Mouse (Mus musculus) ES-E14 (cell line): ENCODE results near the gene Cacna2d2. TPM values are rescaled to one million over a fixed set of nuclear protein-coding genes. Genes with fewer than 3 reads are reported as not detected.

Experiments
- DNase-seq: peaks from one replicate; pipeline ENCODE4 v3.0.0-alpha.2; 2013; ENCODE audit warnings: low read depth, low spot score
- H3K27ac ChIP-seq: 2 replicates; pipeline ENCODE4 v1.5.1; 2012; ENCODE audit warnings: low read depth, mild to moderate bottlenecking, low read length, moderate library complexity, mixed read lengths; ENCODE audit not compliant: poor library complexity, insufficient read depth, severe bottlenecking
- H3K36me3 ChIP-seq: 2 replicates; pipeline ENCODE4 v1.6.1; 2012; ENCODE audit warnings: mild to moderate bottlenecking, low read length, moderate library complexity, mixed read lengths; ENCODE audit not compliant: control insufficient read depth, poor library complexity, insufficient read depth, severe bottlenecking
- H3K4me1 ChIP-seq, 2 experiments: fragments of 150-350 bp in 1 of 2; sonication (generic) in 1 of 2; 2 replicates each; pipeline ENCODE4 v1.6.1; 2012; ENCODE audit warnings: low read length in 2 of 2, mild to moderate bottlenecking in 1 of 2, mixed read lengths in 1 of 2; ENCODE audit not compliant: control insufficient read depth in 2 of 2, insufficient read depth in 2 of 2, poor library complexity in 1 of 2
- H3K4me3 ChIP-seq, 2 experiments: fragments of 150-350 bp in 1 of 2; sonication (generic) in 1 of 2; 2 replicates each; pipeline ENCODE4 v1.5.1; 2012; ENCODE audit warnings: low read length in 2 of 2, low read depth in 1 of 2, mild to moderate bottlenecking in 1 of 2, mixed read lengths in 1 of 2; ENCODE audit not compliant: insufficient read depth in 1 of 2, poor library complexity in 1 of 2, severe bottlenecking in 1 of 2
- H3K9ac ChIP-seq: 2 replicates; pipeline ENCODE4 v1.6.1; 2012; ENCODE audit warnings: low read depth, mild to moderate bottlenecking, low read length, mixed read lengths; ENCODE audit not compliant: poor library complexity, insufficient read depth, severe bottlenecking
- H3K9me3 ChIP-seq: fragments of 150-350 bp; sonication (generic); 2 replicates; pipeline ENCODE4 v1.6.1; 2012; ENCODE audit warnings: low read depth, mild to moderate bottlenecking, low read length; ENCODE audit not compliant: control insufficient read depth, insufficient read depth
- CHD2 ChIP-seq: IDR thresholded peaks from 2 replicates; pipeline ENCODE4 v1.6.1; 2014; ENCODE audit warnings: mild to moderate bottlenecking, low read depth, low read length, inconsistent platforms
- HCFC1 ChIP-seq: IDR thresholded peaks from 2 replicates; pipeline ENCODE4 v1.6.1; 2012; ENCODE audit warnings: low read length, inconsistent platforms, borderline replicate concordance; ENCODE audit not compliant: insufficient read depth
- MAFK ChIP-seq: IDR thresholded peaks from 2 replicates; pipeline ENCODE4 v1.6.1; 2014; ENCODE audit warnings: mild to moderate bottlenecking, low read depth, low read length, inconsistent platforms; ENCODE audit not compliant: insufficient read depth
- ZC3H11A ChIP-seq: IDR thresholded peaks from 2 replicates; pipeline ENCODE4 v1.6.1; 2012; ENCODE audit warnings: low read depth, mild to moderate bottlenecking, inconsistent platforms, low read length, borderline replicate concordance
- ZNF384 ChIP-seq: IDR thresholded peaks from 2 replicates; pipeline ENCODE4 v1.6.1; 2012; ENCODE audit warnings: low read depth, low read length, inconsistent platforms
- in situ Hi-C, 2 experiments: fragments of 600-800 bp; cut with MboI; formaldehyde crosslinking; loops; one replicate each; pipeline ENCODE4 v1.15.1; 2025; ENCODE audit warnings: low sequenced_read_pairs in 2 of 2, inconsistent platforms in 1 of 2; ENCODE audit not compliant: unreplicated experiment in 2 of 2
- total RNA-seq: library from RNA; depleted of rRNA; stranded (reverse); fragments of 300-350 nt; gene quantifications from 2 replicates; pipeline ENCODE4 v1.2.3, GENCODE M21; 2012

Cacna2d2 gene
- total RNA-seq, 1 experiment: 0.85 TPM

DNA sequence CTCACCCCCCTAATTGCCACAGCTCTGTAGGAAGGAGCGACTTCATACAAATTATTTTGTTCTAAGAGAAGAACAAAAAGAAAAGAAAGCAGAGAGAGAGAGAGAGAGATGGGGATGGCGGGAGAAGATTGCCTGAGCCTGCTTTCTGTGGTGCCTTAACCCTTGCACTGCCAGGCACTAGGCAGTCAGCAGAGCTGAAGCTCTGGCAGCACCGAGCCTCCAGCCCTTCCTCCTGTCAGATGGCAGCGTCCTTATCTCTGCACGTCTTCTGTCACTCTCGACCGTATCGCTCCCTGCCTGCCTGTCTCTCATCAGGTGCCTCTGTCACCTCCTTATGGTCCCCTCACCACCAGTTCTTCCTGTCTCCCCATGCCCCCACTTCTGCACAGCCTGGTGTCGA, 64.7 kb downstream of the Cacna2d2 start:
- DNase-seq: no peak
- TF ChIP-seq MAFK (no peak), CHD2 (no peak), HCFC1 (no peak), ZC3H11A (no peak), ZNF384 (no peak)
- Histone ChIP-seq H3K4me1 (peaks cover 0 to 2% of the 10 kb centered on the region in 2 experiments; a peak in 1 of 4 replicates), H3K4me3 (no peak overlapping the region), H3K36me3 (no peaks in the 10 kb centered on the region; the same call in 1 of the 2 replicates), H3K9me3 (no peaks in the 10 kb centered on the region), H3K9ac (no peak overlapping the region), H3K27ac (no peak overlapping the region)
- in situ Hi-C loops: no loop called here

DNA sequence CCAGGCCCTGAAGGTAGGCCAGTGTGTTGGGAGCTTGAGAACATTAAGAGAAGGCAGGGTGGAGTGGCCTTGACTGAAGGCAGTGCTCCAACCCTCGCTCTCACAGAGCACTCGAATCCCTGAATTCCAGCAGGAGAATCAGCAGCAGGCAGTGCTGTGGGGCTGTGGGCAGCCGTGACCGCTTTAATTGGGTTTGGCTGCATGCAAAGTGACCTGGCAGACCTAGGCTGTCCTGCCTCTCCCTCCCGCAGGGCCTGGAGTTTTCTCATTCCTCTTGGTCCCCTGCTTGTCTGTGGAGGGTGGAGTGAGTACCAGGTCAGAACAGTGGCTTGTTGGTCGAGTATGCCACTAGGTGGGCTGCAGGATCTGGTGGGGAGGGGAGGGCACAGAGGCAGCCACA, 66.2 kb downstream of the Cacna2d2 start:
- H3K36me3 ChIP-seq: no peaks in the 10 kb centered on the region
- no peak overlapping the region for H3K4me3 ChIP-seq
- in situ Hi-C loops: no loop called here
- no peak overlapping the region for H3K27ac ChIP-seq
- TF ChIP-seq HCFC1 (no peak), CHD2 (no peak), ZC3H11A (no peak), MAFK (no peak), ZNF384 (no peak)
- no peak for DNase-seq
- no peaks in the 10 kb centered on the region for H3K9me3 ChIP-seq
- no peak overlapping the region for H3K9ac ChIP-seq
- H3K4me1 ChIP-seq: peaks cover 0 to 3% of the 10 kb centered on the region in 2 experiments; a peak in 1 of 4 replicates

DNA sequence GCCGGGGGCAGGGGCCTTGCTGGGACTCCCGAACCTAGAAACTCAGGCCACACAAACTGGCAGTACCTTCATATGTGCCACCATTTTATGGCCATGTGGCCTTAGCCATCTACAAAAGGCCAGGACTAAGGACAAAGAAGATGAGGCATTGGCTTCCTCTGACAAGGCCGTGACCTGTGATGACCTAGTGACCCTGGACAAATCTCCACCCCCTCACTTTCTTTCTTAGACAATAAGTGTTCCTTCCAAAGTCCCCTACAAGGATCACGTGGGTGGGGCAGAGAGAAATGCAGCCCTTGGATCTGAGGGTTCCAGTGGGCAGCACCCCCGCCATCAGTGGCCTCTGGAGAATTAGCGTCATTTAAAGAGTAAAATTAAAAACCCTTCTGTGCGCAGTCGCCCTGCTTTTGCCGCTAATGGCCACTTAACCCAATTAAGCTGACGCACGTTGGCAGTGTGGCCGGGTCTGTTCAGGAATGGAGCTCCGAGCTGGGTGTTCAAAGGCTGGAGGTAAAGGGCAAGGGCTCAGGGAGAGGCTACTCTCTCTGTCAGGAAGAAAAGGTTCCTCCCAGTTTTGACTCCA, 69.9 kb downstream of the Cacna2d2 start:
- H3K27ac ChIP-seq: no peak overlapping the region
- in situ Hi-C loops: no loop called here

DNA sequence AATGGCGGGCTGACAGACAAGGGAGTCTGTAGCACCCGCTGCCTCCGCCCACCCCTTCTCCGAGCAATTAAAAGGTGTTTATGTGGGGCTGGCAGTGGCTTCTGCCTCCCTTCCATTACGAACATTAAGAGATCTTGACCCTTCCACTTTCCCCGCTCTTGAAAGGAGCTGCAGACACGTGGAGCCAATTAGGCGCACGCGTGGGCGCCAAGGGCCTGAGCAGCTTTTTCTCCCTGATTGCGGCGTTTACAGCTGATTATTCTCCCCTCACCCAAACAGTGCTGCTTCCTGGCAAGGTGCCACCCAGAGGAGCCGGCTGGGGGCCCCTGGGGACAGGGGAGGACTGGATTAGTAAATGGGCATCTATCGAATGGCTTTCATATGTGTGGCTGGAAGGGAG, 71.0 kb downstream of the Cacna2d2 start:
- H3K9me3 ChIP-seq: no peaks in the 10 kb centered on the region
- in situ Hi-C loops: no loop called here
- DNase-seq: no peak
- H3K9ac ChIP-seq: no peak overlapping the region
- peaks cover 0 to 4% of the 10 kb centered on the region in 2 experiments; a peak in 1 of 4 replicates for H3K4me1 ChIP-seq
- TF ChIP-seq ZC3H11A (no peak), CHD2 (no peak), MAFK (no peak), HCFC1 (no peak), ZNF384 (no peak)
- no peaks in the 10 kb centered on the region for H3K36me3 ChIP-seq
- H3K27ac ChIP-seq: no peak overlapping the region
- H3K4me3 ChIP-seq: no peak overlapping the region

More for the DNA sequence above, 69.9 kb downstream of the Cacna2d2 start:
- Histone ChIP-seq H3K4me3 (no peak overlapping the region), H3K9me3 (no peaks in the 10 kb centered on the region), H3K9ac (no peak overlapping the region), H3K4me1 (peaks cover 0 to 4% of the 10 kb centered on the region in 2 experiments; a peak in 1 of 4 replicates), H3K36me3 (no peaks in the 10 kb centered on the region)
- TF ChIP-seq MAFK (no peak), HCFC1 (no peak), CHD2 (no peak), ZC3H11A (no peak), ZNF384 (no peak)
- DNase-seq: no peak

DNA sequence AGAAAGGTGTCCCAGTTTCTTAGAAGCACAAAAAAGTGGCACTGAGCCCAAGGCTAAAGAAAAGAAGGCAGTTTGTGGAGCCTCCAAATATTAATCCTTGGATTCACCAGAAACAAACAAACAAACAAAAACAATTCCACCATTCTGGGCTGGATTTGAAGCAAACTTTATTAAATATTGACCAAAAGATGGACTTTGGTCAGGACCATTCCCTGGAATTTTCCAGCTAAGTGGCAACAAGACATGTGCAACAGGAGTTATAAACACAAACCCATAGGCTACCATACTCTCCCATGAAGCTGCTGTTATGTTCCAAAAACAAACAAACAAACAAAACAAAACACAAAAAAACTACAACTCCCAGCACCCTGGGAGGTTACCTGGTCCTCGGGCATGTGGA, 74.6 kb downstream of the Cacna2d2 start:
- no peak overlapping the region for H3K4me3 ChIP-seq
- no peaks in the 10 kb centered on the region for H3K9me3 ChIP-seq
- no peak overlapping the region for H3K27ac ChIP-seq
- TF ChIP-seq MAFK: no peak
- TF ChIP-seq CHD2: no peak
- TF ChIP-seq ZNF384: no peak
- no peak for TF ChIP-seq ZC3H11A
- TF ChIP-seq HCFC1: no peak
- H3K36me3 ChIP-seq: no peaks in the 10 kb centered on the region
- peaks cover 0 to 4% of the 10 kb centered on the region in 2 experiments; a peak in 1 of 4 replicates for H3K4me1 ChIP-seq
- in situ Hi-C loops: no loop called here
- no peak for DNase-seq
- H3K9ac ChIP-seq: no peak overlapping the region
